Comparison of ENCODE assay signal across 22 mouse cellular contexts in the genomic region with DNA sequence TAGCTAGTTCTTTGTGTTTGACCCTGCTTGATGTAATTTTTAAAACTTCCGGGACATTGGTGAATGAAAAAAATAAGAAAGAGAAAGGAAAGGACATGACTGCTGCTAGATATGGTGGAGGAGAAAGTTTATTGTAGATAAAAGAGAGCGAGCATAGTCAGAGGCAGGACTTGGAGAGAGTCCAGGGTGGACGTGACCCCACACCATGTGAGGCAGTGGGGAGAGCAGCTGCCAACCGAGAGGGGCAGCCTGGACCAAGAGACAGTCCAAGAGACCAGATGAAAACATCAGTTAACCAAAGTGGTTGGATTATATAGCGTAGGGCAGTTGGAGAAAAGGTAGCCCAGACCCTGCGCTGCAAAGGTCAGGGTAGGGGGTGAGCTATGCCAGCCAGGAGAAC.
DNase-seq lines count a peak whose midpoint lies in the region; ATAC-seq and TF ChIP-seq lines count a peak whose summit lies in the region.
"Had no signal": no experiment of that assay in that cellular context is flagged by ENCODE, and none has a peak within 500 bp of the region (broad histone marks: within the 10 kb centered on the region; RNA-seq: fewer than 3 reads in every experiment).

No protein-coding gene starts in this region.

- no peaks in the 10 kb centered on the region for H3K36me3 ChIP-seq in heart, embryonic 10.5 days
- H3K36me3 ChIP-seq in lung, embryonic 16.5 days (ENCODE audit: control insufficient read depth, insufficient read depth, low read length) = no peaks in the 10 kb centered on the region
- H3K36me3 ChIP-seq: embryonic facial prominence, embryonic 13.5 days; hindbrain, embryonic 10.5 days; limb, embryonic 12.5 days; liver, embryonic 12.5 days had no signal

- 61% methylated on average over 6 of the region's 6 CpGs for WGBS in heart, embryonic 10.5 days
- WGBS in lung, embryonic 16.5 days = 48% methylated on average over 6 of the region's 6 CpGs
- 60% methylated on average over 6 of the region's 6 CpGs for WGBS in lung, adult 2 months

- no peaks in the 10 kb centered on the region for H3K27me3 ChIP-seq in heart, embryonic 10.5 days (ENCODE audit: insufficient read depth, poor library complexity, severe bottlenecking)
- no peaks in the 10 kb centered on the region for H3K27me3 ChIP-seq in lung, embryonic 16.5 days (ENCODE audit: control insufficient read depth, insufficient read depth, low read depth, low read length)
- H3K27me3 ChIP-seq: embryonic facial prominence, embryonic 13.5 days; limb, embryonic 12.5 days; liver, embryonic 12.5 days had no signal

- peak overlapping the region; percentile 46; the same call in 1 of the 2 replicates for H3K27ac ChIP-seq in gastrocnemius, adult 2 months
- no peak overlapping the region for H3K27ac ChIP-seq in heart, embryonic 10.5 days
- H3K27ac ChIP-seq in lung, embryonic 16.5 days (ENCODE audit: low read length) = no peak overlapping the region
- H3K27ac ChIP-seq: embryonic facial prominence, embryonic 13.5 days; hindbrain, embryonic 10.5 days; limb, embryonic 12.5 days; liver, embryonic 12.5 days had no signal

- no peak overlapping the region for H3K4me2 ChIP-seq in lung, embryonic 16.5 days (ENCODE audit: low read depth, low read length)
- H3K4me2 ChIP-seq: embryonic facial prominence, embryonic 13.5 days; limb, embryonic 12.5 days; liver, embryonic 12.5 days had no signal

- no peaks in the 10 kb centered on the region for H3K9me3 ChIP-seq in heart, embryonic 10.5 days
- no peaks in the 10 kb centered on the region for H3K9me3 ChIP-seq in lung, embryonic 16.5 days (ENCODE audit: control insufficient read depth, low read length)
- H3K9me3 ChIP-seq: embryonic facial prominence, embryonic 13.5 days; hindbrain, embryonic 10.5 days; limb, embryonic 12.5 days; liver, embryonic 12.5 days had no signal

- H3K4me3 ChIP-seq in gastrocnemius, adult 2 months = no peak overlapping the region
- H3K4me3 ChIP-seq in heart, embryonic 10.5 days = no peak overlapping the region
- no peak overlapping the region for H3K4me3 ChIP-seq in lung, embryonic 16.5 days (ENCODE audit: low read length)
- no peak overlapping the region for H3K4me3 ChIP-seq in lung, adult 2 months (replicated peaks; ENCODE audit: extremely low read depth, low read depth, low read length)
- H3K4me3 ChIP-seq: embryonic facial prominence, embryonic 13.5 days; hindbrain, embryonic 10.5 days; limb, embryonic 12.5 days; liver, embryonic 12.5 days had no signal

- intact Hi-C loops in gastrocnemius, adult 2 months (cut with DNase I) = no loop called here
- intact Hi-C loops in gastrocnemius, postnatal 14 days (cut with DNase I; ENCODE audit: low total_unique reads) = no loop called here

- 0 out of 2 replicates have a peak, but pooled peaks have one; percentile 34 for ATAC-seq in lung, embryonic 16.5 days (ENCODE audit: low read depth)
- peak; percentile 40 for ATAC-seq in megakaryocyte-erythroid progenitor cell, adult 5-6 weeks (replicated peaks; ENCODE audit: low FRiP score, low TSS enrichment, poor library complexity, severe bottlenecking)
- ATAC-seq: activated CD4-positive, CD25-positive, alpha-beta regulatory T cell, adult 4 months; CD4-positive, CD25-positive, alpha-beta regulatory T cell, adult 4 months; forebrain, embryonic 16.5 days; liver, embryonic 12.5 days had no signal

- H3K9ac ChIP-seq in lung, embryonic 16.5 days (ENCODE audit: low read length) = no peak overlapping the region
- H3K9ac ChIP-seq: embryonic facial prominence, embryonic 13.5 days; limb, embryonic 12.5 days; liver, embryonic 12.5 days had no signal

- TF ChIP-seq CTCF in gastrocnemius, adult 2 months (IDR thresholded peaks at IDR 0.05) = no peak
- no peak for TF ChIP-seq CTCF in lung, adult 2 months (IDR thresholded peaks at IDR 0.05; ENCODE audit: insufficient read depth, low read length)

- peaks cover 7% of the 10 kb centered on the region; the same call in 1 of the 2 replicates for H3K4me1 ChIP-seq in heart, embryonic 10.5 days
- peaks cover 3% of the 10 kb centered on the region for H3K4me1 ChIP-seq in lung, embryonic 16.5 days (replicated peaks; ENCODE audit: control insufficient read depth, insufficient read depth, low read length)
- no peaks in the 10 kb centered on the region for H3K4me1 ChIP-seq in lung, adult 2 months (ENCODE audit: control insufficient read depth, insufficient read depth, low read length)
- H3K4me1 ChIP-seq: embryonic facial prominence, embryonic 13.5 days; hindbrain, embryonic 10.5 days; limb, embryonic 12.5 days had no signal

- no peak for TF ChIP-seq POLR2A in lung, adult 2 months (IDR thresholded peaks at IDR 0.05; ENCODE audit: borderline replicate concordance, extremely low read depth, low read depth, low read length)

- no peak for DNase-seq in gastrocnemius, adult 2 months
- DNase-seq in gastrocnemius, postnatal 14 days = no peak
- peak; percentile 16 for DNase-seq in heart, postnatal 4 days
- DNase-seq in heart, embryonic 10.5 days (ENCODE audit: low spot score) = no peak
- DNase-seq in lung, adult 2 months = no peak
- no peak for DNase-seq in retina, postnatal 1 day
- DNase-seq: adrenal gland, postnatal 10 days; cerebellum, adult 9-11 months; lung, postnatal 14 days; midbrain, embryonic 14.5 days; right cerebral cortex, postnatal 25 days; thymus, adult 18-20 months; thymus, postnatal 4 days had no signal
